Mouse (Mus musculus) gastrocnemius, postnatal 14 days (tissue): ENCODE results near the gene Prr14l. TPM values are rescaled to one million over a fixed set of nuclear protein-coding genes. Genes with fewer than 3 reads are reported as not detected.
"Not testable (repeated sequence)": the region's sequence is repeated elsewhere in the genome, so short reads cannot be mapped to it uniquely, and the experiment has no call there.

Source experiments
- DNase-seq: peaks from one replicate; pipeline ENCODE4 v3.0.0; 2021; ENCODE audit warnings: mixed read lengths
- intact Hi-C: fragments of 180-260 bp; cut with DNase I; formaldehyde crosslinking; loops from one replicate; pipeline ENCODE4 v1.15.1; 2025; ENCODE audit warnings: low total_unique reads
- total RNA-seq, 2 experiments: library from RNA; stranded (reverse); gene quantifications; 2 replicates each; pipeline ENCODE4 v1.2.3; 2021

Gene Prr14l
- total RNA-seq, 2 experiments from 2014 or later, result 6.1 to 6.9 TPM

GRCm38 (mm10) chr5:32820471-32820870, 33.6 kb downstream of the Prr14l start:
- DNase-seq, result no peak
- intact Hi-C loops, result no loop called here

- DNase-seq, result no peak
- intact Hi-C loops, result no loop called here
Observed at GRCm38 (mm10) chr5:32815396-32815795, 38.7 kb downstream of the Prr14l start.

DNA sequence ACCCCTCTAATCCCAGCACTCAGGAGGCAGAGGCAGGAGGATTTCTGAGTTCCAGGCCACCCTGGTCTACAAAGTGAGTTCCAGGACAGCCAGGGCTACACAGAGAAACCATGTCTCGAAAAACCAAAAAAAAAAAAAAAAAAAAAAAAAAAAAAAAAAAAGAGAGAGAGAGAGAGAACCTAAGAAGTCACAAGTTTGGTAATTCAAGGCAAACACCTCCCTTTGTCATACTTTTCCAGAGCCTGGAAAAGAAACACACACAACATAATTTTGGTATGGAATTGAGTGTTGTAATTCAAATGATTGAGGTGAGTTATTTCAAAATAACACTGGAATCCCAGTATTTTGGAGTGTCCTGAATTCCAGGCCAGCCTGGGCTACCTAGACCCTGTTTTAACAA, 67.6 kb downstream of the Prr14l start:
- DNase-seq, result not testable (repeated sequence)
- intact Hi-C loops, result loop anchor here (10.0 kb wide), 1 partner anchor 68 kb away; the partner anchor contains the start of gene Prr14l

DNA sequence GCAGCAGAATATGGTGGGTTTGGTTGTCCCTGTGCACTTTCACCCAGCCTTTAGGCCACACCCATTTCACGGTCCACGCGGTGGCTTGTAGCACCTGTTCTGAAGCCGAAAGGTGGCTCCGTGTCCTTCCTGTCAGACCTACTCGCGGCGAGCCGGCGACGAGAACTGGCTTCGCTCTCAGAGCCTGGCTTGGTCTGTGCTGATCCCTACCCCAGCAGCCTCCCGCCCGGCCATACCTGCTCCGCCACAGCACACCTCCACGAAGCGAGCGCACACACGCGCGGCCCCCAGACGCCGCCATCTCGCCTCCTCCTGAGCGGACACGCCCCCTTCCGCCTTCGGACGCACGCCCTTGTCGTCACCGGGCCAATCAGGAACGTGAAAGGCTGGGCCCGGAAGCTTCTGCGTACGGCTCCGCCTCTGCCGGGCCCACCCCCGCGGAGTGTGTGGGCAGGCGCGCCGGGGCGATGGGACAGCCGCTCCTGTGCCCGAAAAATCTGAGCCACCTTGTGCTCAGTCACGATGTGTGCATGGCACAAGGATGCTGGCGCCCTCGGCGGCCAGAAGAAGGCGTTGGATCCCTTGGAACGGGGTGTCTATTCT, 68.6 kb downstream of the Prr14l start, which contains the start of gene Pisd:
TSS of gene Pisd (minus strand) at position 334 of the 603 bp plus-strand sequence.
- DNase-seq, result peak; percentile 95
- intact Hi-C loops, result loop anchor here (10.0 kb wide), 1 partner anchor 69 kb away; the partner anchor contains the start of gene Prr14l

DNA sequence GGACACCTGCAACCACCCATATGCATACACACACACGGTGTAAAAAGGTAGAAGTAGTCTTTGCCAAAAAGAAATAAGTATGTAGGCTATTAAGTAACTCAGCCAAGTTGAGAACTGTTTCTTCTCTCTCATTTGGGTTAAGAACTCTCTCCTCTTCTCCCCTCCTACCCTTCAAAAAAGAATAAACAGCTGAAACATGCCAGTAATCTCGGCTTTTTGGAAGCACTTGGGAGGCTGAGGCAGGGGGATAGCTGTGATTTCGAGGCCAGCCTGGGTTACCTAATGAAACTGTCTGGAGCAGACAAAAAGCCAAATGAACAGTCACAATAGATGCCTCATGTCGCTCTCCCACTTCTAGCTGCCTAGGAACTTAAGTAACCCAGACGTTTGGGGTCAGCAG, 69.3 kb downstream of the Prr14l start:
- intact Hi-C loops, result loop anchor here (10.0 kb wide), 1 partner anchor 70 kb away; the partner anchor contains the start of gene Prr14l
- no peak for DNase-seq

DNA sequence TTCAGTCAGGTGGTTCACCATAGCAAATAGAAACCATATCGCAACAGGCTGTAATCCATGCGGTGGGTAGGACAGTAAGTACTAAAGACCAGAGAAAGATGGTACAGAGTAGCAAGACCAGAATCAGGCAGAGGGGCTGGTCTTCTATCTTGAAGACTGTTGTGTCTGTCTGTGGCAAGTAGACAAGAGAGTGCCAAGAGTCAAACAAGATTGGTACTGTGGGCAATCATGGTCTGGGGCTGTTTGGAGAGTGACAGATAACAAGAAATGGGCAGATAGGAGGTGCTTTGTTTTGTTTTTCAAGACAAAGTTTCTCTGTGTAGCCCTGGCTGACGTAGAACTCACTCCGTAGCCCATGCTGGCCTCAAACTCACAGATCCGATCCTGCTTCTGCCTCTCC, 72.5 kb downstream of the Prr14l start:
- intact Hi-C loops, result loop anchor here (10.0 kb wide), 1 partner anchor 73 kb away; the partner anchor contains the start of gene Prr14l
- no peak for DNase-seq

DNA sequence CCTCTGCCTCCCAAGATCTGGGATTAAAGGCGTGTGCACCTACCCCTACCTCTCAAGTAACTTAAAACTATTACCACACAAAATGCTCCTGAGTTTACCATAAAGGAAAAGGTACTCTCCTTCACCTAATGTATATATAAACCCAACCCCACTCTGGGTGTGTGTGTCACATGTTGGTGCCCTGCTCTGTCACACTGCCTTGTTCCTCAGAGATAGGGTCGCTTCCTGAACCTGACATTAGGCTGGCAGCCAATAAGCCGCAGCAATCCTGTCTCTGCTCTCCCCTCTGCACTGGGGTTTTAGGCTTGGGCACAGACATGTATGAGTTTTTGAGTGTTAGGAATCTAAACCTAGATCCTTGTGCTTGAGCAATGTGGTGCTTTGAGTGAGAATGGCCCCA, 75.9 kb downstream of the Prr14l start:
- DNase-seq, result no peak
- intact Hi-C loops, result no loop called here

GRCm38 (mm10) chr5:32772361-32772760, 81.7 kb downstream of the Prr14l start:
- intact Hi-C loops, result no loop called here

DNA sequence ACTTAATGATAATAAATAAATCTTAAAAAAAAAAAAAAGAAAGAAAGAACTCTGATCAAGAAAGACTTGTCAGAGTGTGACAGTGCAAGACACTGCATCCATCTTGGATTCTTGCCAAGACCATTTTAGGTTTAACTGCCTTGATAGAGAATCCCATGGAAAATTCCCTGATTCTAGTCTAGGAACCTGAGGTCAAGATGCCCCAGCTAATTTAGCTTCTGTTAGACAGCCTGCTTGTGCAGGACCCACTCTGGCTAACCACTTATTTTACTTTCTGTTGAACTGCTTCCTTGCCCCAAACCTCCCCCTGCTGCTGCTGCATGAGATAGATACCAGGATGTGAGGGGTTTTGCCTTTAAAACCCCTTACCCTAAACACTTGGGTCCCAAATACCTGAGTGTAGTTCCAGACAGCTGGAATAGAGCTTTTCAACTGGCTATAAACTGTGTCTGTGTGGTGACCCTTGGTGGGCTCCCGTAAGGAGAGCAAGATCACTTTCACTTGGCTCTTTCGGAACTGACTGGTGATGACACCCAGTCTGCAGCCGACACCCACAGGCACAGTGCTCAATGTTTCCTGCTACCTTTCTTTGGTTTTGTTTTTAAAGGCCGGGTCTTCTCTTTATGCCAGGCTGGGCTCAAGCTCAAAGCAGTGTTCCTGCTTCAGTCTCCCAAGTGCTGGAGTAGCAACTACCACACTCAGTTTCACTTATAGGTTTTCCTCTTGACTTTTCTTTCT, 86.3 kb downstream of the Prr14l start:
- intact Hi-C loops, result no loop called here
- no peak for DNase-seq

More at GRCm38 (mm10) chr5:32772361-32772760, 81.7 kb downstream of the Prr14l start:
- DNase-seq, result no peak

DNA sequence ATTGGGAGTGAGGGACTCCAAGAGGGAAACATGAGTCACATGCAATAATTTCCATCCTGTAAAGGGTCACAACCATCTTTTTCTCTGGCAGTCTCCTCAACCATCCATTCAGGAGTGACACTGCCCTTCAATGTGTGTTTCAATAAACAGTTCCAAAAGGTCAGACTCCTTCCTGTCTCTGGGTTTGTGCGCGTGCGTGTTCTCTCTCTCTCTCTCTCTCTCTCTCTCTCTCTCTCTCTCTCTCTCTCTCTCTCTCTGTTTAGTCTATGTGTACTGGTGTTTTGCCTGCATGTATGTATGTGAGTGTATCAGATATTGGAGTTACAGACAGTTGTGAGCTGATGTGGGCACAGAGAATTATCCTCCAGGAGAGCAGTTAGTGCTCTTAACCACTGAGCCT, 87.1 kb downstream of the Prr14l start:
- intact Hi-C loops, result no loop called here
- no peak for DNase-seq

GRCm38 (mm10) chr5:32761566-32762140, 92.4 kb downstream of the Prr14l start:
- no peak for DNase-seq
- intact Hi-C loops, result no loop called here

DNA sequence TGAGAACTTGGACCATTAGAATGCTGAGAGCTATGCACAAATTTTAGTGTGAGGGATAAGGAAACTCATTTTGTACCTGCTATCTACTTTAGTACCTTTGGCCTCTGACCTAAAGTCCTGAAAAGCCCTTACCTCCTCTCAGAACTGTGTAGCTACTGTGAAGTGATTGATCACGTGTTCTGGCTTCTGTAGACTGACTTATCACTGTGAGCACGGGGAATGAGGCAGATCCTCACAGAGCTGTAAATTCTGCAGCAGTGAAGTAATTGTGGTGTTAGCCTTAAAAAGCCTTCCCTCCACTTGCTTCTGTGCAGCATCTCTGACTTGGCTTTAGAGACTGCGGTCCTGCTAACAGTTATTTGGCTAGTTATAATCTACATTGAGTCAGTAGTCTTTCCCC, 93.3 kb downstream of the Prr14l start:
- intact Hi-C loops, result no loop called here
- no peak for DNase-seq

DNA sequence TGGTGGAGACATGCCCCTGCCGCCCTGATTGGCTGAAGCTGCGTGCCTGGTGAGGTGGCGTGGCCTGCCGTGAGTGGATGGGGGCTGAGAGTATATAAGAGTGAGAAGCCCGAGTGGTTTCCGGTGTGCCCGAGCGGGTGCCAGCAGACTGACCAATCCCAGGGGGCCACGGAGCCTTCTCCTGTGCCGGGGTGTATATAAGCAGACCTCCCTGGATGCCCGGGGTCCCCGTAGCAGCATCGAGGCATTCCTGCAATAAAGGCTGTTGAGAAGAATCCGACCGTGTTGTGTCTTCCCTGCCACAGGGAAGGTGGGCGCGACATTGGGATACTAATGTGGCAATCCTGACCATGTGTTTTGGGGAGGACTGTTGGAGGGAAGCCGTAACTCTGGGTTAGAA, 93.7 kb downstream of the Prr14l start:
- DNase-seq, intact Hi-C loops: not testable (repeated sequence)

- DNase-seq, result no peak
- intact Hi-C loops, result no loop called here
Observed at GRCm38 (mm10) chr5:32759662-32760061, 94.4 kb downstream of the Prr14l start.

DNA sequence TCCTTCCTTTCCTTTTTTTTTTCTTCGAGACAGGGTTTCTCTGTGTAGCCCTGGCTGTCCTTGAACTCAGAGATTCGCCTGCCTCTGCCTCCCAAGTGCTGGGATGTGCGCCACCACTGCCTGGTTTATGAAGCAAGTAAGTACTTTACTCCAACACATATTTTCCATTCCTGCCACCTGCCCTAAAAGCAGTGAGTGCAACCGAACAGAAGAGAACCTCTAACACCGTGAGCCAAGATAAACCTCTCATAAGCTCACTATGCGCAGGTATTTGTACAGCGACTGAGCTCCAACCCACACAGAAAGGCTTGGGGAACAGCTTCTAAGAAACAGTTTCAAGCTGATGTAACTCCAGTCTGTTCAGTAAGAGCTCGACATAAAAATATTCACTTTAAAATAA, 97.9 kb downstream of the Prr14l start:
- intact Hi-C loops, result no loop called here
- no peak for DNase-seq

DNA sequence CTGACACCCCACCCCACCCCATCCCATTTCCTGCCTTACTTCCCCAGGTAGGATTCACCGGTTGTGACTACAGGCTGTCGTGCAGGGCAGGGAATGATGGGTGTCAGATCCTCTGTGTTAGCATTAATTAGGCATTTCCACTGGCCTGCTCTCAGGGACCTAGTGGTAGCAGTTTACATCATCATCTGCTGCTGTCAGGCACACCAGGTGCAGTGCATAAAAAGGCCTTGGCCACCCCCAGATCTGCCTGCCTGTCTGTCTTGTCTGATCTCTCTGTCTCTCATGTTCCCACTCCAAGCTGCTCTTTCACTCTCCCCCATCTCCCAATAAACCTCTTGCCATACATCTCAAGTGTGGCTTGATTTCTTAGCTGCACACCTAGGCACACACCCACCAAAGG, 102.3 kb downstream of the Prr14l start:
- intact Hi-C loops, result loop anchor here (5.0 kb wide), 1 partner anchor 34 kb away; no protein-coding TSS in a partner anchor
- no peak for DNase-seq

DNA sequence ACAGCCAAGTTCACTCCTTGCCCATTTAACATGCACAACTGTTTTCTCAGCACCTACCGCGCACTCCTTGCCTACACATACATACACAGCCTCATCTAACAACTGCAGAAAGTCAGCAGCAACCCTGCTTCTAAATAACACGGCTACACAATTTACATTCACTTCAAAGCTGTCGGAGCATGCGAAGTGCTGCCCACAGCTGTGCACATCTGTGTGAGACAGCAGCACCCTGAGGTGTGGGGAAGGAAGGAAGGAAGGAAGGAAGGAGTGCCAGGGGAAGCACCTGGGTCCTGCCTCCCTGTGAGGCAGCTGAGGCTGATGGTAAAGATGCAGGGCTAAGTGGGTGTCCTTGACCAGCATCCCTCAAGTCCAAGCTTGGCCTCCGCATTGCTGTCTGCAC, 105.1 kb downstream of the Prr14l start:
- intact Hi-C loops, result loop anchor here (10.0 kb wide), 1 partner anchor 154 kb away; no protein-coding TSS in a partner anchor
- DNase-seq, result no peak

GRCm38 (mm10) chr5:32747650-32748375, 106.2 kb downstream of the Prr14l start:
- peak; percentile 48 for DNase-seq
- intact Hi-C loops, result loop anchor here (10.0 kb wide), 1 partner anchor 153 kb away; no protein-coding TSS in a partner anchor
